Mouse (Mus musculus): ENCODE data around the gene Taf9. TPM values are rescaled to one million over a fixed set of nuclear protein-coding genes. Genes with fewer than 3 reads are reported as not detected.

Gene Taf9
- total RNA-seq, 2 experiments from 2014 or later = 10.8 to 12.9 TPM

DNA sequence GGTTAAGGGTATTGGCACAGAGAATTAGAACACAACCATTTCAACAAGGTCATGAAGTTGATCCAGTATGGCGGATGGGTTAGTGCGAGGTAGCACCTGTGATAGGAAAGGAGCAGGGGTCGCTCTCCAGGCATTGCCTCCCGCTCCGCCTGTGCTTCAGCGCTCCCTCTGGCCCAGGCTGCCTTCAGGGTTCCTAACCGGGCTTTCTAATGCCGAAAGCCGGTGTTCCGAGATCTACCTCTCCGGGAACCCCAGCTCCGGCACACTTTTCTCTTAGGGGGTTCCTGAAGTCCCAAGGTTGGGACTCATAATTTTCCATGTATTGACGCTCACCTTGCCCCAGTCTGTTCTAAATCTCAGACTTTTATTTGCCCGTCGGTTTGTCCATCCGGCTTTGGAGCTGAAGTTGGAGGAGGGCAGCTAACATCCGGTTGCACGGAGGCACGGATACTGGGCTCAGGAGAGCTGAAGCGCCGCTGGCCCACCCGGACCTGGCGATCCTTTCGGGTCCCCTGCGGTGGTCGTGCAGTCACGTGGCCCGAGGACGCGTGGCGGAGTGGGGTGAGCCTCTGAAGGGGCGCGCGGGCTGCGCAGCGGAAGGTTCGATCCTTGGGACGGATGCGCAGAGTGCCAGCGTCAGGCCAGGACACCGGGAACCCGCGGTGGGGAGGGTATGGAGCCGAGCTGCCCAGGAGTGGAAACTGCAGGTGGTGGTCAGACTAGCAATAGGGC is 18.1 kb downstream of the Taf9 start, which contains the start of gene Ccdc125:
Gene Ccdc125, plus strand, starts transcription at position 427 of the 732 bp plus-strand sequence.
- DNase-seq = peak; percentile 24

- DNase-seq = no peak
Observed at GRCm38 (mm10) chr13:100670181-100670741, 18.9 kb downstream of the Taf9 start.

- DNase-seq = no peak
Observed at GRCm38 (mm10) chr13:100675936-100676635, 24.7 kb downstream of the Taf9 start.

- DNase-seq = no peak
Observed at GRCm38 (mm10) chr13:100681615-100682014, 30.2 kb downstream of the Taf9 start.

DNA sequence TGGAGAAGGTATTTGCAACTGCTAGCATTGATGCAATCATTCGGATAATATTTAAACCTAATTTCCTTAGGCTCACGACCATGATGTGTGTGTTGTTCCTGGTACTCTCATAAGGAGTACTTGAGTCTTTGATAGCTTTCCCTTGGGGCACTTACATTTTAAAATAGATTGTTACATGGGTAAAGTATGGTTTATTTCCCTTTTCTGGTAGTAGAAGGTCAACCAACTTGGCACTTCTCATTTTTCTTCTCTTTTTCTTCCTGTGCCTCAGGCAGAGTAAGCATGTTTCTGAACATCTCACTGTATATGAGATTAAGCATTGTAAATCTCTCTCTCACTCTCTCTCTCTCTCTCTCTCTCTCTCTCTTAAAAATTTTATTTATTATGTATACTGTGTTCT is 31.5 kb downstream of the Taf9 start:
- no peak for DNase-seq

DNA sequence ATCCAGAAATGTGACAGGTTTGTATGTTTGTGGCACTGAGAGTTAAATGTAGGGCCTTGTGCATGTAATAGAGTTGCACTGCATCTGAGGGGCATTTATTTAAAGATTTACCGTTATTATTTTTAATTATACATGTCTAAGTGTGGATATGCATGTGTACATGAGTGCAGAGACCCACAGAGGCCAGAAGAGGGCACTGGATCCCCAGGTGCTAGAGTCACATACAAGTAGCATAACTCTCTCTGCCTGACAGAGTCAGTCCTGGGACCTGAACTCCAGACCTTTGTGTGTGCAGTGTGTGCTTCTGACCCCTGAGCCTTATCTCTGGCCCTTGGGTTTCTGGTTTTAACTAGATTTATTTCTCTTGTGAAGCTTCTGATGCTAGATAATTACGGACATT is 33.0 kb downstream of the Taf9 start:
- no peak for DNase-seq

DNA sequence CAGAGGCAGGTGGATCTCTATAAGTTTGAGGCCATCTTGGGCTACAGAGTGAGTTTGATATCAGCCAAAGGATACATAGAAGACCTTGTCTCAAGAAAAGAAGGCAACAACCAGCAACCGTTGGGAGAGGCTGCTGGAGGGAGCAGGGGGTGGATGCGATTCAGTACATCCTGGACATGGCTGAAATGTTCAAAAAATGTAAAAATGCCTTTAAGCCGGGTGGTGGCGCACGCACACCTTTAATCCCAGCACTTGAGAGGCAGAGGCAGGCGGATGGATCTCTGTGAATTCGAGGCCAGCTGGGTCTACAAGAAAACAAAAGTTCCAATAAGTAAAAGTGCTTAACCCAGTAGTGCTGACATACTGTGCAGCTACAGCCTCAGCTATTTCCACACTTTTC is 36.1 kb downstream of the Taf9 start:
- no peak for DNase-seq

GRCm38 (mm10) chr13:100697541-100697940 is 46.2 kb downstream of the Taf9 start:
- no peak for DNase-seq

GRCm38 (mm10) chr13:100698866-100699265 is 47.5 kb downstream of the Taf9 start:
- no peak for DNase-seq

DNA sequence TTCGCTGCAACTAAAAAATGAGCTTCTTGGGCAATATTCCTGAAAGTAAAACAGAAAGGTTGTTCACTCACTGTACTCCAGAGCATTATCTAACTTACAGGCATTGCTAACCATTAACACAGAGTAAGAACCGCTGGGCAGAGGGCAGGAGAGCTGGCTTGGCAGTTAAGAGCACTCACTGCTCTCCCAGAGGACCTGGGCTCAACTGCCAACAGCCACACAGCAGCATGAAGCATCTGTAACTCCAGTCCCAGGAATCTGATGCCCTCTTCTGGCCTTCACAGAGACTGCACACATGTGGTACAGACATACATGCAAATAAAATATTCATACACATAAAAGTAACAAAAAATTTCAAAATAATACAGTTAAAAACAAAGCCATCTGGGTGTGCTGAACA is 52.1 kb downstream of the Taf9 start:
- DNase-seq = no peak

Other genes starting within 250 kb of the Taf9 start
- not detected for gene Naip1, start 198.7 kb upstream of the Taf9 start, total RNA-seq (2021)
- gene Gtf2h2, start 159.0 kb upstream of the Taf9 start, total RNA-seq (2021) = 10 to 100 TPM; 25.9 to 30.0 TPM
- gene Ocln, start 98.9 kb upstream of the Taf9 start, total RNA-seq (2021) = under 1 TPM; 0.54 to 0.78 TPM
- gene Marveld2, start 34.6 kb upstream of the Taf9 start, total RNA-seq (2021) = 1 to 10 TPM; 1.2 TPM
- gene Ak6, start 600 bp upstream of the Taf9 start, total RNA-seq (2021) = 10 to 100 TPM; 66.7 to 71.5 TPM
- gene Rad17, start 528 bp upstream of the Taf9 start, total RNA-seq (2021) = 10 to 100 TPM; 11.0 to 11.7 TPM
- 1 to 10 TPM in 1 of 2 experiments, under 1 TPM in 1; 0.94 to 1.4 TPM for gene Ccdc125, start 18.1 kb downstream of the Taf9 start, total RNA-seq (2021)
- 10 to 100 TPM; 20.4 to 26.9 TPM for gene Cdk7, start 79.4 kb downstream of the Taf9 start, total RNA-seq (2021)
- 100 to 1,000 TPM; 123 to 131 TPM for gene Mrps36, start 93.1 kb downstream of the Taf9 start, total RNA-seq (2021)
- 1 to 10 TPM; 2.3 to 3.3 TPM for gene Cenph, start 124.3 kb downstream of the Taf9 start, total RNA-seq (2021)
- 10 to 100 TPM; 10.4 to 13.0 TPM for gene Ccnb1, start 135.0 kb downstream of the Taf9 start, total RNA-seq (2021)
- gene Slc30a5, start 181.8 kb downstream of the Taf9 start, total RNA-seq (2021) = 10 to 100 TPM; 19.1 to 23.5 TPM